Mouse (Mus musculus) right cerebral cortex, postnatal 4 days (tissue): Measurements from ENCODE around the gene 5730409E04Rik.

ENCODE experiments used
- DNase-seq: peaks from one replicate; pipeline ENCODE4 v3.0.0-alpha.2; 2022

Gene 5730409E04Rik

GRCm38 (mm10) chr4:126609606-126610181, at the start of gene 5730409E04Rik:
Gene 5730409E04Rik, plus strand, starts transcription at chr4:126609818.
- peak; percentile 77 for DNase-seq

GRCm38 (mm10) chr4:126563798-126564197, 45.8 kb upstream of the 5730409E04Rik start:
- DNase-seq, result no peak

- DNase-seq, result no peak
Measured at GRCm38 (mm10) chr4:126567243-126567642, 42.4 kb upstream of the 5730409E04Rik start.

- DNase-seq, result no peak
Measured at GRCm38 (mm10) chr4:126569783-126570182, 39.8 kb upstream of the 5730409E04Rik start.

GRCm38 (mm10) chr4:126576281-126576680, 33.3 kb upstream of the 5730409E04Rik start:
- no peak for DNase-seq

GRCm38 (mm10) chr4:126577920-126578319, 31.7 kb upstream of the 5730409E04Rik start:
- no peak for DNase-seq

GRCm38 (mm10) chr4:126579077-126579476, 30.5 kb upstream of the 5730409E04Rik start:
- DNase-seq, result no peak

GRCm38 (mm10) chr4:126585739-126586138, 23.9 kb upstream of the 5730409E04Rik start:
- DNase-seq, result no peak

- no peak for DNase-seq
Measured at GRCm38 (mm10) chr4:126592039-126592438, 17.6 kb upstream of the 5730409E04Rik start.

GRCm38 (mm10) chr4:126599971-126600754, 9.5 kb upstream of the 5730409E04Rik start:
- DNase-seq, result peak; percentile 72

GRCm38 (mm10) chr4:126601597-126602444, 7.8 kb upstream of the 5730409E04Rik start:
- peak; percentile 33 for DNase-seq

GRCm38 (mm10) chr4:126602445-126602762, 7.2 kb upstream of the 5730409E04Rik start:
- DNase-seq, result no peak

GRCm38 (mm10) chr4:126604141-126604540, 5.5 kb upstream of the 5730409E04Rik start:
- DNase-seq, result no peak

GRCm38 (mm10) chr4:126605751-126606150, 3.9 kb upstream of the 5730409E04Rik start:
- DNase-seq, result no peak

- DNase-seq, result peak; percentile 24
Measured at GRCm38 (mm10) chr4:126611991-126612390, 2.4 kb downstream of the 5730409E04Rik start.

- DNase-seq, result no peak
Measured at GRCm38 (mm10) chr4:126616312-126616711, 6.7 kb downstream of the 5730409E04Rik start.

- DNase-seq, result peak; percentile 19
Measured at GRCm38 (mm10) chr4:126619691-126620330, 10.2 kb downstream of the 5730409E04Rik start.

- no peak for DNase-seq
Measured at GRCm38 (mm10) chr4:126620349-126620874, 10.8 kb downstream of the 5730409E04Rik start.

GRCm38 (mm10) chr4:126627021-126627681, 17.5 kb downstream of the 5730409E04Rik start:
- DNase-seq, result no peak

- DNase-seq, result no peak
Measured at GRCm38 (mm10) chr4:126631922-126632321, 22.3 kb downstream of the 5730409E04Rik start.

GRCm38 (mm10) chr4:126632668-126633067, 23.1 kb downstream of the 5730409E04Rik start:
- DNase-seq, result no peak

GRCm38 (mm10) chr4:126636330-126636729, 26.7 kb downstream of the 5730409E04Rik start:
- DNase-seq, result no peak
